Mouse (Mus musculus): Measurements from ENCODE around the gene Amhr2.

Gene Amhr2

GRCm38 (mm10) chr15:102473246-102473645 lies 28.1 kb downstream of the Amhr2 start:
- no peak for DNase-seq

GRCm38 (mm10) chr15:102474520-102474919 lies 29.4 kb downstream of the Amhr2 start:
- DNase-seq: no peak

- no peak for DNase-seq
Measured at GRCm38 (mm10) chr15:102483136-102483535, 38.0 kb downstream of the Amhr2 start.

GRCm38 (mm10) chr15:102485853-102486252 lies 40.7 kb downstream of the Amhr2 start:
- no peak for DNase-seq

- no peak for DNase-seq
Measured at GRCm38 (mm10) chr15:102487664-102488063, 42.5 kb downstream of the Amhr2 start.

GRCm38 (mm10) chr15:102498322-102498721 lies 53.2 kb downstream of the Amhr2 start:
- no peak for DNase-seq

GRCm38 (mm10) chr15:102499370-102499769 lies 54.2 kb downstream of the Amhr2 start:
- no peak for DNase-seq

- DNase-seq: no peak
Measured at GRCm38 (mm10) chr15:102499851-102500250, 54.7 kb downstream of the Amhr2 start.

- no peak for DNase-seq
Measured at GRCm38 (mm10) chr15:102500479-102500878, 55.3 kb downstream of the Amhr2 start.

- DNase-seq: no peak
Measured at GRCm38 (mm10) chr15:102501084-102501814, 56.1 kb downstream of the Amhr2 start.

- DNase-seq: peak; percentile 4
Measured at GRCm38 (mm10) chr15:102502254-102502840, 57.2 kb downstream of the Amhr2 start.

- no peak for DNase-seq
Measured at GRCm38 (mm10) chr15:102503447-102503846, 58.3 kb downstream of the Amhr2 start, which contains the start of gene Gm10337. Gene Gm10337 (plus strand): TSS chr15:102503722.

Measured in cerebellum, adult 8-10 months (tissue).